ENCODE assay signal across 19 mouse cellular contexts in the genomic region with DNA sequence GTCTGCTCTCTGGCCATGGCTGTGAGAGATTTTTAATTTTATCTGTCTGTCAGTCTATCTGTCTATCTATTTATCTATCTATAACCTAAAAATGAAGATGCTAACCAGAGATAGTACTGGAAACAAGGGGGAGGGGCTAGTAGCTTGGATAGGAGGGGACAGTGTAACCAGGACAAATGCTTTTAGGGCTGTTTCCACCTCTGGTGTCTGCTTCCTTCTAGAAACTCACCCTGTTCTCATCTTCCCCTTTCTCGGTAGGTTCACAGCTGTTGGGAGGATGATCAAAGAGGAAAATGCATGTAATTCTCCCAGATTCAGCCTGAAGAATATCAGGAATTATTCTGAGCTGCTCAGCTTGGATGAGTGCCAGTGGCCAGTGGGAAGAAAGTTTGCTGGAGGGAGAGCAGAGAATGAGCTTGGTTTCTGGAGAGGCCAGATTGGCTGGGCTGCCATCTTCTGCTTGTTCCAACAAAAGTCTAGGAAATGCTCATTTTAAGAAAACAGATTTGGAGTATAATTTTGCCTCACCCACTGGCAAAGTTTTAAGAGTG.
DNase-seq lines count a peak whose midpoint lies in the region; ATAC-seq and TF ChIP-seq lines count a peak whose summit lies in the region.
"Had no signal": no experiment of that assay in that cellular context is flagged by ENCODE, and none has a peak within 500 bp of the region (broad histone marks: within the 10 kb centered on the region; RNA-seq: fewer than 3 reads in every experiment).

No protein-coding gene starts in this region.

- TF ChIP-seq POLR2A in limb, embryonic 14.5 days (IDR thresholded peaks at IDR 0.05; ENCODE audit: borderline replicate concordance, extremely low read depth, insufficient read depth, insufficient read length), result no peak

- H3K36me3 ChIP-seq in limb, embryonic 14.5 days (ENCODE audit: control insufficient read depth, insufficient read depth, low read length), result no peaks in the 10 kb centered on the region
- no peaks in the 10 kb centered on the region for H3K36me3 ChIP-seq in limb, embryonic 10.5 days
- H3K36me3 ChIP-seq: embryonic facial prominence, embryonic 12.5 days; hindbrain, embryonic 13.5 days; limb, embryonic 15.5 days; lung, embryonic 15.5 days; neural tube, embryonic 13.5 days had no signal

- no peak overlapping the region for H3K4me3 ChIP-seq in limb, embryonic 14.5 days (replicated peaks; ENCODE audit: low read length)
- no peak overlapping the region for H3K4me3 ChIP-seq in limb, embryonic 10.5 days
- H3K4me3 ChIP-seq: embryonic facial prominence, embryonic 12.5 days; heart, adult 2 months; hindbrain, embryonic 13.5 days; limb, embryonic 15.5 days; lung, embryonic 15.5 days; neural tube, embryonic 13.5 days had no signal

- 41% methylated on average over 1 of the region's 1 CpGs for WGBS in limb, embryonic 14.5 days
- WGBS in limb, embryonic 10.5 days, result 68% methylated on average over 1 of the region's 1 CpGs

- H3K9me3 ChIP-seq in limb, embryonic 14.5 days (ENCODE audit: control insufficient read depth, low read length), result no peaks in the 10 kb centered on the region
- H3K9me3 ChIP-seq in limb, embryonic 10.5 days (replicated peaks), result no peaks in the 10 kb centered on the region
- H3K9me3 ChIP-seq: embryonic facial prominence, embryonic 12.5 days; hindbrain, embryonic 13.5 days; limb, embryonic 15.5 days; lung, embryonic 15.5 days; neural tube, embryonic 13.5 days had no signal

- H3K4me1 ChIP-seq in limb, embryonic 14.5 days (ENCODE audit: control insufficient read depth, insufficient read depth, low read length), result no peaks in the 10 kb centered on the region
- H3K4me1 ChIP-seq in limb, embryonic 10.5 days, result no peaks in the 10 kb centered on the region
- H3K4me1 ChIP-seq: embryonic facial prominence, embryonic 12.5 days; hindbrain, embryonic 13.5 days; neural tube, embryonic 13.5 days had no signal

- ATAC-seq in limb, embryonic 14.5 days (ENCODE audit: low FRiP score, low read depth), result no peak

- H3K4me2 ChIP-seq in limb, embryonic 14.5 days (replicated peaks; ENCODE audit: low read depth, low read length, severe bottlenecking), result no peak overlapping the region
- H3K4me2 ChIP-seq: embryonic facial prominence, embryonic 12.5 days; hindbrain, embryonic 13.5 days; limb, embryonic 15.5 days; lung, embryonic 15.5 days; neural tube, embryonic 13.5 days had no signal

- H3K27ac ChIP-seq in limb, embryonic 14.5 days (replicated peaks; ENCODE audit: low read depth, low read length), result no peak overlapping the region
- H3K27ac ChIP-seq in limb, embryonic 10.5 days, result no peak overlapping the region
- H3K27ac ChIP-seq: embryonic facial prominence, embryonic 12.5 days; heart, adult 2 months; hindbrain, embryonic 13.5 days; limb, embryonic 15.5 days; lung, embryonic 15.5 days; neural tube, embryonic 13.5 days had no signal

- H3K9ac ChIP-seq in limb, embryonic 14.5 days (ENCODE audit: low read depth, low read length, severe bottlenecking), result no peak overlapping the region
- H3K9ac ChIP-seq: embryonic facial prominence, embryonic 12.5 days; hindbrain, embryonic 13.5 days; limb, embryonic 15.5 days; lung, embryonic 15.5 days; neural tube, embryonic 13.5 days had no signal

- DNase-seq in gastrocnemius, postnatal 10 days, result peak; percentile 53
- no peak for DNase-seq in gastrocnemius, adult 8-10 months (ENCODE audit: low spot score in 2 of 2)
- peak; percentile 40 for DNase-seq in limb, embryonic 14.5 days (ENCODE audit: low spot score)
- no peak for DNase-seq in limb, embryonic 10.5 days (ENCODE audit: low spot score)
- peak; percentile 20 for DNase-seq in urinary bladder, postnatal 14 days (ENCODE audit: low spot score)
- DNase-seq in urinary bladder, postnatal 36 days (ENCODE audit: low spot score in 2 of 2), result no peak
- no peak for DNase-seq in c-Kit-positive CD71-positive TER-119-positive erythroid progenitor cells, embryonic 14.5 days (ENCODE audit: low spot score)
- DNase-seq in adrenal gland, postnatal 36 days, result no peak
- DNase-seq: adrenal gland, adult 2 months; B cell, adult 2 months; cerebellum, adult 9-11 months; heart, adult 2 months; kidney, adult 18-20 months; thymus, postnatal 4 days had no signal

- H3K27me3 ChIP-seq in limb, embryonic 14.5 days (ENCODE audit: control insufficient read depth, insufficient read depth, low read length), result no peaks in the 10 kb centered on the region
- H3K27me3 ChIP-seq in limb, embryonic 10.5 days (ENCODE audit: low read depth, poor library complexity, severe bottlenecking), result no peaks in the 10 kb centered on the region
- H3K27me3 ChIP-seq: embryonic facial prominence, embryonic 12.5 days; hindbrain, embryonic 13.5 days; limb, embryonic 15.5 days; lung, embryonic 15.5 days; neural tube, embryonic 13.5 days had no signal

Comparison
In these comparisons a context has a peak if more than half of its experiments do, and no peak if none do; other contexts are left out.
1. DNase-seq: peak in gastrocnemius, postnatal 10 days (single experiment), limb, embryonic 14.5 days (single experiment) and urinary bladder, postnatal 14 days (single experiment); none in gastrocnemius, adult 8-10 months (0 of 2), limb, embryonic 10.5 days (single experiment), urinary bladder, postnatal 36 days (0 of 2), c-Kit-positive CD71-positive TER-119-positive erythroid progenitor cells, embryonic 14.5 days (single experiment) and adrenal gland, postnatal 36 days (0 of 2).